Mouse (Mus musculus) cerebellum, postnatal 36 days (tissue): ENCODE data around the gene Tlx2.
A peak's percentile ranks its signal among the peaks of the same experiment; 100 is the strongest.

Experiments
- DNase-seq, 2 experiments: peaks; one replicate each; pipeline ENCODE4 v3.0.0; 2021 to 2022; ENCODE audit warnings: mixed read lengths in 2 of 2

The Tlx2 gene

DNA sequence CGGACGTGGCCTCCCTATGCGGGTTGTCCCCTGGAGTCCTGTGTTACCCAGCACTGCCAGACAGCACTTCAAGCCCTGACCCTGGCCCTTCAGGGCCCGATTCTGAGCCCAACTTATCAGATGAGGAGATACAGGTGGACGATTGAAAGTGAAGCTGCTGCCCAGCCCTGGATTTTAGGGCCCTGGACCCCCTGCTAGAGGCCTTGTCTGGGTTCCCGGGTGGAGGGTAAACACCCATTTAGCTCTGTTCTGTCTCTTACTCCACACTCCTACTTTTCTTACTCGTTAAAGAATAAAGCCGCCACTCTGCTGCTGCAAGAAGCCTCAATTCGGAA is 17.8 kb upstream of the Tlx2 start:
- no peak for DNase-seq

DNA sequence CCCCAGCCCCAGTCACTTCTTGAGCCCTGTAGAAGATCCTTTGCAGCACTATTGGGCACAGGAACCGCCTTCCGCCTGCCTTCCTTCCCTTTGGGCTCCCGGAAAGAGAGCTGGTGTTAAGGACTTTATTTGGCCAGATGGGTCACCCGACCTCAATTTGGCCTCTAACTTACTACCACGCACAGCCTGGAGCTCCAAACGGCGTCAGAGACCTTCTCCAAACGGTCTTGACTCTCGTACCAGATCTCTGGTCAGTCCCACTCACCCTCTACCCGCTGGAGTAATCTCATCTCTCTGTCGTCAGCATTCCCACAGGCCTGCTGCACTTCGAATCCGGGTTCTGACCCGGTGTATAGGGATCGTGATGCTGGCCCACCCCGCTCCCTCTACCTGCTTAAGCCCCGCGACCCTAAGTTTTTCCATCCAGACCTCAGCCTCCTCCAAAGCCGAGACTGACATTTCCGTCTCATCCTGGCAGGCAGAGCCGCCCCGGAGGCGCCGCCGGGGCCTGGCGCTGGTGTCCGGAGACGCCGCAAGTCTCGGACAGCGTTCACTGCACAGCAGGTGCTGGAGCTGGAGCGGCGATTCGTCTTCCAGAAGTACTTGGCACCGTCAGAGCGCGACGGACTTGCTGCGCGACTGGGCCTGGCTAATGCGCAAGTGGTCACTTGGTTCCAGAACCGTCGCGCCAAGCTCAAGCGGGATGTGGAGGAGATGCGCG is 17.3 kb upstream of the Tlx2 start:
- no peak for DNase-seq

DNA sequence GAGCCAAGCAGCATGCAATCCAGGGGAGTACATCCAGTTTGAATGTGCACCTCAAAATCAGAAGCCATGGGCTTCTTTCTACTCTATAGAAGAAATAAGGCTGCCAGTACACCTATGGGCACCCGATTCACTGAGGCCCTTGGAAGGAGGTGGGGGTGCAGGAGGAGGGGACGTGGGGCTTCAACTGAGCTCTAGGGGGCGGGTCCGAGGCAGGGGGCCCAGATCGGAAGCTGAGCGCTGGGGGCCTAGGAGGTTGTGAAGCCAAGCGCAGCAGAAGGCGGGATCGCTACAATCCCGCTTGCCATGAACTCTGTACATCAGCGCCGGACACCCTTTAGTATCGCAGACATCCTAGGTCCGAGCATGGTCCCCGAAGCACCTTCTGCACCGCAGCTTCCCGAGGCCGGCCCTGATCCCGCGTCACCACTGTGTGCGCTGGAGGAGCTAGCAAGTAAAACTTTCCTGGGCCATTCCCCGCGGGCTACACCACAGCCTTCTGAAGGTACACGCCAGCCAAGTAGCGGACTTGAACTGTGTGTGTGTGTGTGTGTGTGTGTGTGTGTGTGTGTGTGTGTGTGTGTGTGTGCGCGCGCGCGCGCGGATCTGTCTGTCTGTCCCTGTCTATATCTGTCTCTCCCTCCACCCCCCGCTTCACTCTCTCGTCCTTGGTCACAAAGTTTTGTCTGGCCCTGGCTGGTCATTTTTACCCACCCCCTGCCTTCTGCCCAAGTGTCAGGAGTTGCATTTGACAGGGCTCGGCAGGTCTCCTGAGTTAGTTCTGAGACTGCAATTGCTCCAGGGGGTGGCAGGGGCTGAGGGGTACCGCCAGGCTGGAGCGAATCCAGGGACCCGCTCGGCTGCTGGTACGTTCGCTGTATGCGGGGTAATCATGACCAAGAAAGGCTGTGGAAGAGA is 16.3 kb upstream of the Tlx2 start, which contains the start of gene Lbx2:
Gene Lbx2 (plus strand): TSS at position 247 of the 915 bp plus-strand sequence.
- DNase-seq: no peak

DNA sequence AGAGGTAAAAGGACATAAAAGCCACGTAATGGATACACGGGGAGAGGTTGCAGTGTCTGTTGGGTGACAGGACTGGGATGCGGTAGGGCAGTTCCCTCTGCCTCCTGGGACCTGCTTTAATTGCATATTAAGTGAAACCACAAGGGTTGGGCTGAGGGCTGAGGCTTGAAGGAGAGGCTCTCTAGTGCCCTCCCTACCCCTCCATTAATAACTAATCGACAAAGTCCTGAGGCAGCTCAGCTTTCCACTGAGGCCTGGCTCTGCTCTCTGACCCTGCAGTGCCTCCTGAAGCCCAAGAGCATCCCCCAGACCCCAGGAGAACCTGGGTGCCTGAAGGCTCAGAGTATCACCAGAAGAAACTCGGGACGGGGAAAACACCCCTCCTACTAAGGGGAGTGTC is 14.4 kb upstream of the Tlx2 start:
- DNase-seq: no peak

DNA sequence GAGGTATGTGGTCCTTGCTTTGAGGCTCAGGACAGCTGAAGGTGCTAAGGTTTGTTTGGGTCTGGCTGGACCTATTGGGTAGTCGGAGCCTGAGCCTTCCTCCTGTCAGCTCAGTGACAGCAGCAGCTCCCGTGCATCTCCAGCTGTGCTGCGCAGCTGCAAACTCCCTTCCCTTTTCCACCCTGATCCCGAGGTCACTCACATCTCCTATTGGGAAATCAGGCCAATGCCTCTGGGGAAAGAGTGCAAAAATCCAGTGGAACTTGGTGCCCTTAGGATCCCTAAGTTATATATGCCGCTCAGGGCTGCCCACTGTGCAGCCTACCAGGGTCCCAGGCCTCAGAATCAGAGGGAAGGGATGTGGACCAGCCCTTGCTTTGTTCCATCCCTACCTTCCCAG is 13.4 kb upstream of the Tlx2 start:
- no peak for DNase-seq

DNA sequence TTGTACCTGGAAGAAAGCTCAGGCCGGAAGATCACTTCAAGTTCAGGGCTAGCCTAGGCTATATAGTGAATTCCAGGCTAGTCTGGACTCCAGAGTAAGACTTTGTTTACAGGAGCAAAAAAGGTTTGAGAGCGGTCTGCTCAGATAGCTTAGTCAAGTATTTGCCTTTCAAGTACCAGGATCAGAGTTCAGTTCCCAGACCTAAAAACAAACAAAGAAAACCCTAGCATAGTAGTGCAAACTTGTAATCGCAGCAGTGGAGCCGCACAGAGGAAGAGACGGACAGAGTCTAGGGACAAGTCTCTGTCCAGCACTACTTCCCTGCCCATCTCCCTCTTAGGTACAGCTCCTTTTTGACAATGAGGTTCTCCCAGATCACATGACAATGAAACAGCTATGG is 10.1 kb upstream of the Tlx2 start:
- DNase-seq: no peak

DNA sequence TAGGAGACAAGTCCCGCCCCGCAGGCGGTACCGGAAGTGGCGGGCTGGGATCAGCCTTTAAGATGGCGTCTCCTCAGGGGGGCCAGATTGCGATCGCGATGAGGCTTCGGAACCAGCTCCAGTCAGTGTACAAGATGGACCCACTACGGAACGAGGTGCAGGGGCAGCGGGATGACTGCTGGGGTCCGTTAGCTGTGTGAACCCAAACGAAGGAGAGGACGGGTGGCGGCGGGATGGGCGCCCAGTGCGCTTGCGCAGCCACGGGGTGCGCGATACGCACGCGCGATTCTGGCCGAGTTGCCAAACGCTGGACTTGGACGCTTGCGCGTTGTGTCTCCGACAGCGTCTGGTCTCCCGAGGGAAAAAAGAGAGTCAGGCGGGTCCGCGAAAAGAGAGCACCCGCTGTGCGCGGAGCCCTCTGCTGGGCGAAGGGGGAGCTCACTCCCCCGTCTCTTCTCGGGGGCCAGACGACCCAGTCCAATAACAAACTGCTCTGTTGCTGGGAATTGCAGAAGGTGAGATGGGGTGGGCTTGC is 8.3 kb upstream of the Tlx2 start:
- DNase-seq: peak; percentile 100

DNA sequence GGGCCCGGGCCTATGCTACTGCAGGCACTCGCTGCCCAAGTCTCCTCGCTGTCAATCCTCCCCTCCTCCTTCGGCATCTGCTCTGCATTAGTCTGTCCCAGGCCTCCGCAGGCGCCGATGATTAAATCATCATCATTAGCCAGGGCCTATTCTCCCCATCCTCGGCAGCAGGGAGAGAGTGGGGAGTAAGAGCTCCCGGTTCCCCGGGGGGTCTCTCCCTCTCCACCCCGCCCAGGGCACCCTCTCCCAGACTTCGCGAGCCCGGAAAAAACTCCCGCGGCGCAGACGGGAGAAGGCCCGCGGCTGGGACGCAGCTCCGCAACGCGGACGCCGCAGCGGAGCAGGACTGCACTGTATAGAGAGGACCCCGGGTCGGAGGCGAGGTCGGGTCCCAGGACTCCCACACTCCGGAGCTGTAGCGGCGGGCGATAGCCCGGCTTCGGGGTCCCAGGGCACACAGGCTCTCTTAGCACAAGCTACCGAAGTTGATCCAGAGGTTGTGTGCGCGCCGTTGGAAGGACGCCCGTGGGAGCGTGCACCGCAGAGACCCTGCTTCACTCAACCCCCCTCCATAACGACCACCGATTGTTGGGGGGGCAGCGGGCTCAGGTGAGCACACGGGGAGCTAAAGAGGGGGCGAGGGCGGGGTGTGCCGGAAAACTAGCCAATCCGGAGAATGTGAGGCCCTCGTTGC is 7.7 kb upstream of the Tlx2 start, which contains the start of gene Pcgf1:
Gene Pcgf1 (plus strand): TSS at position 240 of the 694 bp plus-strand sequence.
- peak; percentile 55 to 57 for DNase-seq

DNA sequence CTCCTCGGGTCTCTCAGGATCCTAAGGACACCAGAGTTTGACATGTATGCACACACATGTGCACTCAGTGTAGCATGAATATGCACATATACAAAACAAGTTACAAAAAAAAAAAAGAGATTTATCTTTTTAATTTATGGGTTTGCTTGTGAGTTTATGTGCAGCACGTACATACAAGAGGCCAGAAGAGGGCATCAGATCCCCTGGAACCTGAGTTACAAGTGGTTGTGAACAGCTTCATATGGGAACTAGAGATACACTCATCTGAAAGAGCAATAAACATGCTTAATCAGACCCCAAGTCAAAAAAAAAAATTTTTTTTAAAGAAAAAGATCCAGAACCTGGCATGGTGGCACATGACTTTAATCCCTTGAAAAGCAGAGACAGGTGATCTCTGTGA is 4.9 kb upstream of the Tlx2 start:
- no peak for DNase-seq

DNA sequence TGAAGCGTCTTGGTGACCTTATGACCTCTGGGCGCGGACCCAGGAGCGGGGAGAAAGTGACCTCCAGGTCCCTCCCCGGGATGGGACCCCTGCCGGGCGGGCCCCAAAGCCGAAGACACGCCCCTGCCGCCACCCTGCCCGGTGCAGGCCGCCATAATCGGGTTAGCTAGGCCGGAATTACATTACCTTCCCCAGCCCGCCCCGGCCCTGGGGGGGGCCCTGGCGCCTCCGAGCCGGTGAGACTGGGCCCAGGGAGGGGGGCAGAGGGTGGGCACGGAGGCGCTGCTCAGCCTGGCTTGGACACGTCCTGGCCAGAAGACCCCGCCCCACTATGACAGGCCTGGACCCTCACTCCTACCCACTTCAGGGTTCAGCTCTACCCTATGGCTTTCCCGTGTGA is 1.1 kb upstream of the Tlx2 start:
- peak in 1 of 2 experiments; percentile 27 for DNase-seq

DNA sequence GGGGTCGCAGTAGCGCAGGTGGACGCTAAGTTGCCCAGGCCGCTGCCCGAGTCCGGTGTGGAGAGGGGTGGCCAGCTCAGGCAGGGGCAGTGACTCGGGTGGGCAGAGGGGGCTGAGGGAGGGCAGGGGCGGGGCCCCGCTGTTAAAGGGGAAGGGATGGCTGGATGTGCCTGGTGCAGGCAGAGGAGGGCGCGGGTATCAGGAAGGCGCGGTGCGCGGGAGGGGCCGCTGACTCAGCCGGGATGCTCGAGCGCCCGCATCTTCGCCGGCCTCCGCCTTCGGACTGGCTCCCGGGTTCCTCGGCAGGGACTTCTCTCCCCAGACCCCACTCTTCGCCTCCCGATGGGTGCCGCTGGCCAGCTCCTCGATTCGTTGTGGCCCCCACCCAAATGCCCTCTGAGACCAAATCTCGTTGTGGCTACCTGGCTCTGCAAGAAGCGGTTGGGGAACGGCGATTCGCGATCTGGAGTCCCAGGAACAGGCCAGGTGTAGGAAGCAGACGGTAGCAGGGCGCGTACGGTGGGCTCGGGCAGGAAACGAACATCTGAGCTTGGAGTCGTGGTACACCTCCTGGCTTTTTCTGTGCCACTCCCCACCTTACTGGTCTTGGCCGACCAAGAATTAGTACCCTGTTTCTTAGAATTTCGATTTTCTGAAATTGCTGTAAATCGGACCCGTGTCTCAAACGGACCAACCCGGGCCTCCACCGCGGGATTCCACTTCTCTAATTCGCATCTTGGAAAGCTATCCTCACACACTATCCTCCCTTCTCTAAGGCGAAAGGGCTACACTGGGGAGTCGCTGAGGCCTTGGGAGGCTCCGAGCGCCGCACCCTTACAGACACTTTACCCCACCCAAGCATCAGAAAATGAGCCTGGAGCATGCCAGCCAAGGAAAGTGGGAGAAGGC is 472 bp upstream of the Tlx2 start:
- peak; percentile 22 to 58 for DNase-seq

DNA sequence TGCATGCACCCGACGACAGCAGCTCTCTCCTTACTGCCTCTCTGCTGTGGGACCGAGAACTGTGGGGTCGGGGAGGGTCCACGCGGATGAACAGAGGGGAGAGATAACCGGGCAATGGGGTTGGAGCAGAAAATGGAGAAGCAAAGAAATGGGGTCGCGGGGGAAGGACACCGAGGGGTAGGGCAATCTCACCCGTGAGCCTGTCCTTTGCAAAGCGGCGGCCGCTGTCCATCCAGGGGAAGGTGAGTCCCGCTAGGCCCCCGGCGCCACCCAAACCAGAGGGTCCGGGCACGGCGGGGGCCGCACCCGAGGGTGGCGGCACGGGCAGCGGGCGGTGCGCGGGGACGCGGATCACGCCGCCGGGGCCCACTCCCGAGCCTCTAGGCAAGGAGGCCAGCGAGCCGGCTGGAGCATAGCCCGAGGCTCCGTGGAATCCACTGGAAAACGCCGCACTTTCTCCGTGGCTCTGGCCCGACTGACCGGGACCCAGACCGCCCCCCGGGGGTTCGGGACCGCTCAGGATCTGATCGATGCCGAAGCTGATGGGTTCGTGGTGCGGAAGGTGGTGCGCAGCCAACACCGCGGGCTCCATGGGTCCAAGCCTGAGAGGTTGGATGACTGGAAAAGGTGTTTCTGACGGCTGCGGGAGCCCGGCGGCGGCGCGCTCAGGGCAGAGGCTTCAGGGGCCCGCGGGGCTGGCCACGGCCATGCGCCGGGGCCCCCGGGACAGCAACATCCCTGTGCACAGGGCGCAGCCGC is 426 bp downstream of the Tlx2 start:
- DNase-seq: peak in 1 of 2 experiments; percentile 17

DNA sequence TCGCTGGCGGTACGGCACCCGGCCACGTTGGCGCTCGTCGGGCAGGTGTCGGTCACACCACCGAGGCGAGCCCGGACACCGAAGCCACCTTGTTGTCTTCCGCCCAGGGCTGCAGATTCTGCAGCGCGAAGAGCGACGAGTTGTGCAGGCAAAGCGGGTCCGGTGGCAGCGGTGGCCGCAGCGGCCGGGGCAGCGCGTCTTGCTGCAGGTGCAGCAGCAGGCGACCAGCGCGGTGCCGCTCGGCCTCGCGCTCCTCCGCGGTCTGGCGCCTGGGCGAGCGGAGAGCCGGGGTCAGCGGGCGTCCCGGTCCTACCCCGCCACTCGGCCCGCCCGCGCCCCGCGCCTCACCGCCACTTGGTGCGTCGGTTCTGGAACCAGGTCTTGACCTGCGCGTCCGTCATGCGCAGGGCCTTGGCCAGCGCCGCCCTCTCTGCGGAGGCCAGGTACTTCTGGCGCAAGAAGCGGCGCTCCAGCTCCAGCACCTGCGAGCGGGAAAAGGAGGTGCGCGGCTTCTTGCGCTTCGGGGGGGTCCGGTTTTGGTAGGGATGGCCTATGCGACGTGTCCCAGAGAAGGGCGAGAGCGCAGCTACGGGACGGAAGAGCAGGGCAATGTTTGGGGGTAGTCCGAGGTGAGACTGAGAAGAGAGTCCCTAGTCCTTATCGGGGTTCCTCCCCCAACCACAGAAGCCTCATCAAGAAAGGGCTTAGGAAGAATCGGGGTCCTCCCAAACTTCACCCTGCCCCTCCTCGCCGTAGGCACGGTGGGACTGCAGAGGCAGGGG is 1.2 kb downstream of the Tlx2 start:
- DNase-seq: no peak

DNA sequence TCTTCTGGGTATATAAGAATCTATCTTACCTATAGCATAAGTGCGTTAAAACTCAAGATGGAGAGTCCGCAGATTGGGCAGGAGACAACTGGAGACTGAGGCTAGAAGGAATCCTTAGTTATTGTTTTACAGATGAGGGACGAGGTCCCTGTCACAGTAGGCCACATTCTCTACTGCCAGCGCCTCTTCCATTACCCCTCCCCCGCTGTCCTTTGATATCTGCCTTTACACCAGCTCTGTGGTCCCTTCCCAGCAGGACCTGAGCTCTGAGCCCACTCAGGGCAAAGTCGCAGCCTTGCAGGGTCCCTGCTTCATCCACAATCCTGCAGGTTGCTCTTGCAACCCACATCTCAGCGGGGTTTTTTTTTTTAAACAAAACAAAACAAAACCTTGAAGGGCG is 1.9 kb downstream of the Tlx2 start:
- DNase-seq: no peak

DNA sequence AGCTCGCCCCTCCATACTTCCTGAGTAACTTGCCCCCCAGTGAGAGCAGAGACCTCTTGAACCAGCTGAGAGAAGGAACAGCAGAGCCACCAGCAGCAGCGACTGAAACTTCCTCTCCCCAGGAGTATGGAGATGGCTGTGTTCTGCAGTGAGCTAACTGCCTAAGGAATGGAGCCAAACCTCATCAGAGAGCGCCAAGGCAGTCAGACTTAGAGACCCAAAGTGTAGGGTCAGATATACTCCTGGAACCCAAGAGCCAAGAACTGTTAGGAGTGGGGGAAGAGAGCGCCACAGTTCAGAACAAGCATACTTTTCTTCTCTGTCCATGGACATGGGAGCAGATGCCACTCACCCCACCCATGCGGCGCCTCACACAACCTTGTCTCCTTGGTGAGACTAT is 3.7 kb downstream of the Tlx2 start:
- no peak for DNase-seq

DNA sequence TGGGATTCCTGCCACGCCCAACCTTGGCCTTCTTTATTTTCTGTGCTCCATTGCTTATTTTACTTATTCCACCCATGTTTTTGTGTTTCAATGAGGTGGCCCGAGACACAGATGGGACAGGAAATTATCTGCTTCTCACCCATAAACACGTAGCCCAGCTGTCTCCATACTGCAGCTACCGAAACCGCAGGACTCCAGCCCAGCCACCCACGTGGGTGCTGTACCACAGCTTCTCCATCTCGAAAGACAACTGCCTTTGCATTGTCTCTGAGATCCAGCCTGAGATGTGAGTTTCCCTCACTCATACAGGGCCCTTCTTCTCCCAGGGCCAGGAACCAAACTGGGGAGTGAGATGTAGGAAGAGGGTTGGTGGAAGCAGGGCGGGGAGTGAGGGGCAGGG is 4.1 kb downstream of the Tlx2 start:
- DNase-seq: no peak

DNA sequence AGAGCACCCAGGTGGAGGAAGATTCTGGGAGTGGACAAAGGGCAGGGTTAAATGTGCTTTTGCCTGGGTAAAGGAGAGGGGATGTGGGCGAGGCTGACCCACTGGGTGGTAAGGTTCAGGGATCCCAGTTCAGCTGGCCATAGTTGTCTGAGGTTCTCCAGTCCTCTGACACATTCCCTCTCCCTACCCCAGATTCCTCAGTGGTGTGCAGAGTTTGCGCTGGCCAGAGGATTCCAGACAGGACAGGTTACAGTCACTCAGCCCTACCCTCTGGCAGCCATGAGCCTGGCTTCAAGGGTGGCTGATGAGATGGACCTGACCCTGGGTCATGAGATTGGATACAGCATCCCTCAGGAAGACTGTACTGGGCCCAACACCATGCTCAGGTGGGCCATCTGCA is 11.4 kb downstream of the Tlx2 start:
- DNase-seq: no peak

DNA sequence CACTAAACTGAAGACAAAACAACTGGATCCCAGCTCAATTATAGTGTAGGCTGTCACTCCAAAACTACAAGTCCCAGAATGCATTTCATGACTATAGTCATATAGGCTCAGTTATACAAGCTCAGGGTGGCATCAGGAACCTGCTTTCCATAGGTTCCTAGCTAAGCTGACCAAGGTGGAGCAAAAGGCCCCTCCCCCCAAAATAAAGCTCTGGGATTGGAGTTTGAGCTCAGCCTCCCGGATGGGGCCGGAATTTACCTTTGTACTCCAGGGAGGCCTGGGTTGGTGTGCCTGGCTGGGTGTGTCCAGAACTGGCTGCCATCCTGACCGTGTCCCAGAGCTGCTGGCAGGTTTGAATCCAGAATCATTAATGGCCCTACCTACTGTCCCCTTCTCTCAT is 12.3 kb downstream of the Tlx2 start, which contains the start of gene Dqx1:
Gene Dqx1 (plus strand): TSS at position 55 of the 400 bp plus-strand sequence.
- DNase-seq: no peak

DNA sequence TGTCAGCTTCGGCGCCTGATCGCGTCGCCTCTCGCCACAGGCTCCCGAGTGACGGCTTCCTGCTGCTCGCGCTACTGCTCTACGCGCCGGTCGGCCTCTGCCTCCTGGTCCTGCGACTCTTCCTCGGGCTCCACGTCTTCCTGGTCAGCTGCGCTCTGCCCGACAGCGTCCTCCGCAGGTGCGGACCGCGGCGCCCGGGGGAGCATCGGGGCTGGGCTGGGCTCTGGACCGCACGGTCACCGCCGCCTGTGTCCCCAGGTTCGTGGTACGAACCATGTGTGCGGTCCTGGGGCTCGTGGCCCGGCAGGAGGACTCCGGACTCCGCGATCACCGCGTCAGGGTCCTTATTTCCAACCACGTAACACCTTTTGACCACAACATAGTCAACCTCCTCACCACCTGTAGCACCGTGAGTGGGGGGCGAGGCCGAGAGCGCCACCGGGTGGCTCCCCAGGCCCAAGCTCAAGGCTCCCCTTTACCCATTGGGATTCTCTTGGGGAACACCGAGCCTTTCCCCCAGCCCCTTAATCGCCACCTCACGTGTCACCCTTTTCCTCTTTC is 15.1 kb downstream of the Tlx2 start, which contains the start of gene Htra2:
Gene Htra2 (minus strand): TSS at position 403 of the 561 bp plus-strand sequence.
- DNase-seq: no peak
